Comparison of ENCODE assay signal across 10 mouse cellular contexts in the genomic region with DNA sequence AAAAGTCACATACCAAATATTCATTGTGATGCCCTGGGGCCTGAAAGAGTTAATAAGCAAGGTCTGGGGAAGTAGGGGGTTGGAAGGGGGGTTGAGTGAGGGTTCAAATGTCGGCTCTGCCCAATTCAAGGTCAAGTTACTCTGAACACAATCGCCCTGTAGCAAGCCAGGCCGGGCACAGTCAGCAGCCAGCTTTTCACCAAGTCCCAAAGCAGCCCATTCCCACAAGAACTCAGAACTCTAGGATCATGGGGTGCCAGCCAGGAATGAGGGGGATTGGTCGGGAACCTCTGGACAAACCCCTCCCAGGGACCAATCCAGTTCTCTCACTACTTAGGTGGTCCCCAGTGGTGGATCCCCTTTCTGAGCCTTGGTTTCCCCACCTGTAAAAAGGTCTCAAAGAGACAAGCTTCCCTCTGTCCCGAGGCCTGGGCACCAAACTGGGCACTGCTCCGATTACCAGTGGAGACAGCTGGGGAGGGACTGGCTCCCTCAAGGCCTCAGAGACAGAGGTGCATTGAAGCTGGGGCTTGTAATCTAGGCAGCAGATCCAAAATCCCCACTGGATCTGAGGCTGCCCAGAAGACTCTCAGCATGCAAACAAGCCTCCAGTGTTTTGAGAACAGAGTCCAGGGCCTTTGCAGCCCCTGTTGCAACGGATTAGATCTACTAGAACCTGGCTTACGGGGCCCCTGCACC. TPM values are rescaled to one million over a fixed set of nuclear protein-coding genes. Genes with fewer than 3 reads are reported as not detected.
DNase-seq lines count a peak whose midpoint lies in the region; ATAC-seq and TF ChIP-seq lines count a peak whose summit lies in the region.
"Had no signal": no experiment of that assay in that cellular context is flagged by ENCODE, and none has a peak within 500 bp of the region (broad histone marks: within the 10 kb centered on the region; RNA-seq: fewer than 3 reads in every experiment).

No protein-coding gene starts in this region.

- no peak for ATAC-seq in heart, postnatal 0 days (ENCODE audit: insufficient read depth, low read depth)
- ATAC-seq in hindbrain, embryonic 11.5 days (ENCODE audit: low FRiP score), result no peak
- ATAC-seq in limb, embryonic 13.5 days (ENCODE audit: low FRiP score, low read depth), result no peak
- no peak for ATAC-seq in forebrain, embryonic 12.5 days (ENCODE audit: low FRiP score)
- ATAC-seq in neural tube, embryonic 15.5 days (ENCODE audit: low FRiP score), result no peak

- no peak overlapping the region for H3K4me3 ChIP-seq in heart, postnatal 0 days (ENCODE audit: low read depth, low read length)
- H3K4me3 ChIP-seq in ES-E14 (ENCODE audit: insufficient read depth in 1 of 2, low read depth in 1 of 2, low read length in 2 of 2, poor library complexity in 1 of 2, severe bottlenecking in 1 of 2), result no peak overlapping the region
- H3K4me3 ChIP-seq in hindbrain, embryonic 11.5 days (ENCODE audit: low read depth, low read length), result no peak overlapping the region
- H3K4me3 ChIP-seq in limb, embryonic 13.5 days, result no peak overlapping the region
- H3K4me3 ChIP-seq in forebrain, embryonic 12.5 days (replicated peaks), result no peak overlapping the region
- no peak overlapping the region for H3K4me3 ChIP-seq in neural tube, embryonic 15.5 days (replicated peaks)
- H3K4me3 ChIP-seq: neural tube, embryonic 12.5 days had no signal

- H3K27me3 ChIP-seq in heart, postnatal 0 days (ENCODE audit: control insufficient read depth, insufficient read depth, low read length), result peaks cover 12% of the 10 kb centered on the region
- H3K27me3 ChIP-seq in hindbrain, embryonic 11.5 days (ENCODE audit: control insufficient read depth, insufficient read depth, low read length), result no peaks in the 10 kb centered on the region
- peaks cover 3% of the 10 kb centered on the region; the same call in 1 of the 2 replicates for H3K27me3 ChIP-seq in limb, embryonic 13.5 days
- H3K27me3 ChIP-seq in forebrain, embryonic 12.5 days, result peaks cover 11% of the 10 kb centered on the region
- peaks cover 6% of the 10 kb centered on the region for H3K27me3 ChIP-seq in neural tube, embryonic 15.5 days (replicated peaks)

- H3K27ac ChIP-seq in heart, postnatal 0 days (ENCODE audit: low read depth), result peak overlapping the region; percentile 26; the same call in 1 of the 2 replicates
- H3K27ac ChIP-seq in ES-E14 (ENCODE audit: insufficient read depth, low read depth, low read length, poor library complexity, severe bottlenecking), result no peak overlapping the region; the same call in 1 of the 2 replicates
- H3K27ac ChIP-seq in hindbrain, embryonic 11.5 days (ENCODE audit: low read depth, low read length), result 0 out of 2 replicates have a peak overlapping the region, but pooled peaks have one; percentile 30
- H3K27ac ChIP-seq in limb, embryonic 13.5 days, result peak overlapping the region; percentile 63
- no peak overlapping the region for H3K27ac ChIP-seq in forebrain, embryonic 12.5 days
- no peak overlapping the region; the same call in 1 of the 2 replicates for H3K27ac ChIP-seq in neural tube, embryonic 15.5 days (replicated peaks)
- H3K27ac ChIP-seq: neural tube, embryonic 12.5 days had no signal

- H3K4me1 ChIP-seq in heart, postnatal 0 days (ENCODE audit: control insufficient read depth, insufficient read depth), result peaks cover 42% of the 10 kb centered on the region
- peaks cover 4 to 78% of the 10 kb centered on the region in 2 experiments for H3K4me1 ChIP-seq in ES-E14 (ENCODE audit: control insufficient read depth in 2 of 2, insufficient read depth in 2 of 2, low read length in 2 of 2, poor library complexity in 1 of 2)
- 0 out of 2 replicates have a peak, but pooled peaks cover 5% of the 10 kb centered on the region for H3K4me1 ChIP-seq in hindbrain, embryonic 11.5 days (replicated peaks; ENCODE audit: control insufficient read depth, insufficient read depth, low read length)
- H3K4me1 ChIP-seq in limb, embryonic 13.5 days, result peaks cover 99% of the 10 kb centered on the region
- peaks cover 16% of the 10 kb centered on the region for H3K4me1 ChIP-seq in forebrain, embryonic 12.5 days
- peaks cover 6% of the 10 kb centered on the region; the same call in 1 of the 2 replicates for H3K4me1 ChIP-seq in neural tube, embryonic 15.5 days

- TF ChIP-seq EP300 in heart, postnatal 0 days (IDR thresholded peaks at IDR 0.05; ENCODE audit: low read depth), result no peak

- H3K4me2 ChIP-seq in heart, postnatal 0 days (ENCODE audit: low read depth, low read length), result no peak overlapping the region
- H3K4me2 ChIP-seq in hindbrain, embryonic 11.5 days (replicated peaks; ENCODE audit: low read depth, low read length), result no peak overlapping the region
- H3K4me2 ChIP-seq in limb, embryonic 13.5 days (replicated peaks), result peak overlapping the region; percentile 33
- H3K4me2 ChIP-seq in forebrain, embryonic 12.5 days, result no peak overlapping the region
- no peak overlapping the region for H3K4me2 ChIP-seq in neural tube, embryonic 15.5 days
- H3K4me2 ChIP-seq: neural tube, embryonic 12.5 days had no signal

- 39% methylated on average over 8 of the region's 8 CpGs for WGBS in heart, postnatal 0 days
- whole genome bisulfite sequencing in hindbrain, embryonic 11.5 days, result 25% methylated on average over 8 of the region's 8 CpGs
- WGBS in limb, embryonic 13.5 days, result 15% methylated on average over 8 of the region's 8 CpGs
- 27% methylated on average over 8 of the region's 8 CpGs for WGBS in forebrain, embryonic 12.5 days
- WGBS in neural tube, embryonic 15.5 days, result 34% methylated on average over 8 of the region's 8 CpGs

- intact Hi-C loops in heart, postnatal 14 days (cut with DNase I), result no loop called here

- no peak for DNase-seq in heart, postnatal 0 days (ENCODE audit: low spot score)
- no peak for DNase-seq in heart, postnatal 14 days
- DNase-seq in ES-E14 (ENCODE audit: low read depth, low spot score), result no peak
- no peak for DNase-seq in hindbrain, embryonic 11.5 days (ENCODE audit: low spot score)
- no peak for DNase-seq in testis, postnatal 14 days (ENCODE audit: low spot score)

- in situ Hi-C loops in ES-E14 (cut with MboI; ENCODE audit: low sequenced_read_pairs in 2 of 2, unreplicated experiment in 2 of 2), result no loop called here

- H3K36me3 ChIP-seq in heart, postnatal 0 days (replicated peaks; ENCODE audit: control insufficient read depth, insufficient read depth, low read length), result no peaks in the 10 kb centered on the region
- H3K36me3 ChIP-seq in ES-E14 (ENCODE audit: control insufficient read depth, insufficient read depth, low read length, poor library complexity, severe bottlenecking), result peaks cover 5% of the 10 kb centered on the region; the same call in 1 of the 2 replicates
- no peaks in the 10 kb centered on the region for H3K36me3 ChIP-seq in hindbrain, embryonic 11.5 days (ENCODE audit: control insufficient read depth, insufficient read depth, low read length)
- no peaks in the 10 kb centered on the region for H3K36me3 ChIP-seq in limb, embryonic 13.5 days
- no peaks in the 10 kb centered on the region for H3K36me3 ChIP-seq in forebrain, embryonic 12.5 days (replicated peaks)
- no peaks in the 10 kb centered on the region for H3K36me3 ChIP-seq in neural tube, embryonic 15.5 days
- H3K36me3 ChIP-seq: neural tube, embryonic 12.5 days had no signal

- no peak overlapping the region; the same call in 1 of the 2 replicates for H3K9ac ChIP-seq in heart, postnatal 0 days (replicated peaks; ENCODE audit: low read depth, low read length)
- H3K9ac ChIP-seq in ES-E14 (ENCODE audit: insufficient read depth, low read depth, low read length, poor library complexity, severe bottlenecking), result peak overlapping the region; percentile 28; the same call in 1 of the 2 replicates
- H3K9ac ChIP-seq in hindbrain, embryonic 11.5 days (ENCODE audit: low read depth, low read length), result no peak overlapping the region
- H3K9ac ChIP-seq in limb, embryonic 13.5 days, result peak overlapping the region; percentile 9; the same call in 1 of the 2 replicates
- no peak overlapping the region for H3K9ac ChIP-seq in forebrain, embryonic 12.5 days
- H3K9ac ChIP-seq in neural tube, embryonic 15.5 days (replicated peaks), result no peak overlapping the region
- H3K9ac ChIP-seq: neural tube, embryonic 12.5 days had no signal

- H3K9me3 ChIP-seq in heart, postnatal 0 days (replicated peaks; ENCODE audit: control insufficient read depth, low read length), result no peaks in the 10 kb centered on the region
- H3K9me3 ChIP-seq in ES-E14 (ENCODE audit: control insufficient read depth, insufficient read depth, low read depth, low read length), result no peaks in the 10 kb centered on the region
- no peaks in the 10 kb centered on the region for H3K9me3 ChIP-seq in hindbrain, embryonic 11.5 days (ENCODE audit: control insufficient read depth, low read length)
- no peaks in the 10 kb centered on the region for H3K9me3 ChIP-seq in limb, embryonic 13.5 days
- H3K9me3 ChIP-seq in forebrain, embryonic 12.5 days, result no peaks in the 10 kb centered on the region
- no peaks in the 10 kb centered on the region for H3K9me3 ChIP-seq in neural tube, embryonic 15.5 days (replicated peaks)
- H3K9me3 ChIP-seq: neural tube, embryonic 12.5 days had no signal

- TF ChIP-seq CTCF in heart, postnatal 0 days (IDR thresholded peaks at IDR 0.05; ENCODE audit: low read depth), result no peak

RNA-seq across cellular contexts. Expression of a gene that starts 7.3 kb away (rescaled TPM):
- total RNA-seq in heart, postnatal 0 days (2014; rRNA removed; ENCODE audit: low replicate concordance), result 42.2 and 46.5 TPM in 2 replicates
- 30.4 and 30.7 TPM in 2 replicates for polyA plus RNA-seq in heart, postnatal 0 days (2015; fragmentation: Nextera tagmentation; extraction: Ambion mirVana)
- 10 to 100 TPM; 20.0 to 27.0 TPM for total RNA-seq in heart, postnatal 14 days (2021)
- total RNA-seq in ES-E14 (2012; rRNA removed), result 102 and 172 TPM in 2 replicates
- polyA plus RNA-seq in hindbrain, embryonic 11.5 days (2014; fragmentation: Nextera tagmentation; extraction: Ambion mirVana), result 9.8 and 11.6 TPM in 2 replicates
- polyA plus RNA-seq in limb, embryonic 13.5 days (2015; fragmentation: Nextera tagmentation; extraction: Ambion mirVana), result 61.0 and 63.6 TPM in 2 replicates
- 12.1 and 12.6 TPM in 2 replicates for polyA plus RNA-seq in forebrain, embryonic 12.5 days (2016; fragmentation: Nextera tagmentation; extraction: Ambion mirVana)
- 9.0 and 26.2 TPM in 2 replicates for polyA plus RNA-seq in neural tube, embryonic 15.5 days (2015; fragmentation: Nextera tagmentation; extraction: Ambion mirVana)

RNA-seq across cellular contexts. Expression of a gene that starts 20.4 kb away (rescaled TPM):
- 71.8 and 87.9 TPM in 2 replicates for total RNA-seq in heart, postnatal 0 days (2014; rRNA removed; ENCODE audit: low replicate concordance)
- 37.6 and 39.1 TPM in 2 replicates for polyA plus RNA-seq in heart, postnatal 0 days (2015; fragmentation: Nextera tagmentation; extraction: Ambion mirVana)
- total RNA-seq in heart, postnatal 14 days (2021), result 10 to 100 TPM; 21.2 to 21.9 TPM
- 47.6 and 51.1 TPM in 2 replicates for total RNA-seq in ES-E14 (2012; rRNA removed)
- polyA plus RNA-seq in hindbrain, embryonic 11.5 days (2014; fragmentation: Nextera tagmentation; extraction: Ambion mirVana), result 71.3 and 72.2 TPM in 2 replicates
- 65.2 and 66.6 TPM in 2 replicates for polyA plus RNA-seq in limb, embryonic 13.5 days (2015; fragmentation: Nextera tagmentation; extraction: Ambion mirVana)
- 60.5 and 67.4 TPM in 2 replicates for polyA plus RNA-seq in forebrain, embryonic 12.5 days (2016; fragmentation: Nextera tagmentation; extraction: Ambion mirVana)
- polyA plus RNA-seq in neural tube, embryonic 15.5 days (2015; fragmentation: Nextera tagmentation; extraction: Ambion mirVana), result 86.8 and 92.7 TPM in 2 replicates

RNA-seq across cellular contexts. Expression of a gene that starts 24.4 kb away (rescaled TPM):
- total RNA-seq in heart, postnatal 0 days (2014; rRNA removed; ENCODE audit: low replicate concordance), result 6.7 and 34.3 TPM in 2 replicates
- polyA plus RNA-seq in heart, postnatal 0 days (2015; fragmentation: Nextera tagmentation; extraction: Ambion mirVana), result 15.4 and 15.5 TPM in 2 replicates
- 1 to 10 TPM; 3.0 to 5.3 TPM for total RNA-seq in heart, postnatal 14 days (2021)
- 2.1 TPM in 1 of 2 replicates, not detected in the other for total RNA-seq in ES-E14 (2012; rRNA removed)
- 4.8 and 5.4 TPM in 2 replicates for polyA plus RNA-seq in hindbrain, embryonic 11.5 days (2014; fragmentation: Nextera tagmentation; extraction: Ambion mirVana)
- polyA plus RNA-seq in limb, embryonic 13.5 days (2015; fragmentation: Nextera tagmentation; extraction: Ambion mirVana), result 5.5 and 7.4 TPM in 2 replicates
- 4.7 and 6.2 TPM in 2 replicates for polyA plus RNA-seq in forebrain, embryonic 12.5 days (2016; fragmentation: Nextera tagmentation; extraction: Ambion mirVana)
- 4.5 and 5.8 TPM in 2 replicates for polyA plus RNA-seq in neural tube, embryonic 15.5 days (2015; fragmentation: Nextera tagmentation; extraction: Ambion mirVana)

RNA-seq across cellular contexts. Expression of a gene that starts 31.4 kb away (rescaled TPM):
- total RNA-seq in heart, postnatal 0 days (2014; rRNA removed; ENCODE audit: low replicate concordance), result 1.7 and 3.3 TPM in 2 replicates
- 1.1 and 1.5 TPM in 2 replicates for polyA plus RNA-seq in heart, postnatal 0 days (2015; fragmentation: Nextera tagmentation; extraction: Ambion mirVana)
- 1 to 10 TPM; 1.2 to 1.5 TPM for total RNA-seq in heart, postnatal 14 days (2021)
- 1.7 and 2.3 TPM in 2 replicates for total RNA-seq in ES-E14 (2012; rRNA removed)
- polyA plus RNA-seq in hindbrain, embryonic 11.5 days (2014; fragmentation: Nextera tagmentation; extraction: Ambion mirVana), result 0.71 and 0.91 TPM in 2 replicates
- polyA plus RNA-seq in limb, embryonic 13.5 days (2015; fragmentation: Nextera tagmentation; extraction: Ambion mirVana), result 192 and 200 TPM in 2 replicates
- polyA plus RNA-seq in forebrain, embryonic 12.5 days (2016; fragmentation: Nextera tagmentation; extraction: Ambion mirVana), result 3.3 and 4.0 TPM in 2 replicates
- polyA plus RNA-seq in neural tube, embryonic 15.5 days (2015; fragmentation: Nextera tagmentation; extraction: Ambion mirVana), result 8.5 and 11.1 TPM in 2 replicates
- total RNA-seq: common myeloid progenitor, adult 5-6 weeks had no signal

RNA-seq across cellular contexts. Expression of a gene that starts 33.4 kb away (rescaled TPM):
- total RNA-seq in heart, postnatal 0 days (2014; rRNA removed; ENCODE audit: low replicate concordance), result not detected in 2 replicates
- polyA plus RNA-seq in heart, postnatal 0 days (2015; fragmentation: Nextera tagmentation; extraction: Ambion mirVana), result 0.04 and 0.05 TPM in 2 replicates
- total RNA-seq in heart, postnatal 14 days (2021), result not detected
- total RNA-seq in ES-E14 (2012; rRNA removed), result 0.04 TPM in 1 of 2 replicates, not detected in the other
- not detected in 2 replicates for polyA plus RNA-seq in hindbrain, embryonic 11.5 days (2014; fragmentation: Nextera tagmentation; extraction: Ambion mirVana)
- polyA plus RNA-seq in limb, embryonic 13.5 days (2015; fragmentation: Nextera tagmentation; extraction: Ambion mirVana), result 1.5 and 1.6 TPM in 2 replicates
- 0.08 and 0.09 TPM in 2 replicates for polyA plus RNA-seq in forebrain, embryonic 12.5 days (2016; fragmentation: Nextera tagmentation; extraction: Ambion mirVana)
- 0.17 and 0.61 TPM in 2 replicates for polyA plus RNA-seq in neural tube, embryonic 15.5 days (2015; fragmentation: Nextera tagmentation; extraction: Ambion mirVana)
- total RNA-seq: common myeloid progenitor, adult 5-6 weeks had no signal

Comparison
In these comparisons a context has a peak if more than half of its experiments do, and no peak if none do; other contexts are left out.
1. H3K27ac ChIP-seq: peak in heart, postnatal 0 days (single experiment), hindbrain, embryonic 11.5 days (single experiment) and limb, embryonic 13.5 days (single experiment); none in ES-E14 (single experiment), forebrain, embryonic 12.5 days (single experiment) and neural tube, embryonic 15.5 days (single experiment).
2. H3K9ac ChIP-seq: peak in ES-E14 (single experiment) and limb, embryonic 13.5 days (single experiment); none in heart, postnatal 0 days (single experiment), hindbrain, embryonic 11.5 days (single experiment), forebrain, embryonic 12.5 days (single experiment) and neural tube, embryonic 15.5 days (single experiment).